Mouse (Mus musculus) embryonic fibroblast, embryonic 13.5 days (primary cell): ENCODE measurements around the gene Sec14l1.

Experiments used
- CTCF ChIP-seq: IDR thresholded peaks from 2 replicates; pipeline ENCODE4 v1.5.1; 2011; ENCODE audit warnings: mild to moderate bottlenecking, control low read depth, low read length, moderate library complexity, borderline replicate concordance; ENCODE audit not compliant: insufficient read depth
- POLR2A ChIP-seq: IDR thresholded peaks from 2 replicates; pipeline ENCODE4 v1.6.1; 2011; ENCODE audit warnings: low read depth, mild to moderate bottlenecking, control low read depth, low read length, moderate library complexity

DNA sequence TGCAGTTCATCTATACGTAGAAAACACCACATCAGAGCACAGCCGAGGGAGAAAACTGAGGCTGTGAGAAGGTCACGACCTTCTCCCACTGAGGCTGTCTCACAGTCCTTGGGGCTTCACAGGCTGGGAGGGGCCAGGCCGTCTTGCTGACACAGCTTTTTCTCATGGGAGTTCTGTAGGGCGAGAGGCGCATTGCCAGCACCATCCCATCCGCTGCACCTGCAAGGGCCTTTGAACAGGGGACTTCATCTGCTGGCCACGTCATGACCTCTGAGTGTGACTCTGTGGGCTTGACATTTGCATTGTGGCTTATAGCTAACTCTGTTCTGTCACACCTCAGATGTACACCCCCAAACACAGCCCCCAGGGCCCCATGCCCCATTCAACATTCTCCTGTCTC, 22.3 kb upstream of the Sec14l1 start:
- TF ChIP-seq CTCF = no peak
- no peak for TF ChIP-seq POLR2A
